ENCODE assay signal across 8 mouse cellular contexts in the genomic region with DNA sequence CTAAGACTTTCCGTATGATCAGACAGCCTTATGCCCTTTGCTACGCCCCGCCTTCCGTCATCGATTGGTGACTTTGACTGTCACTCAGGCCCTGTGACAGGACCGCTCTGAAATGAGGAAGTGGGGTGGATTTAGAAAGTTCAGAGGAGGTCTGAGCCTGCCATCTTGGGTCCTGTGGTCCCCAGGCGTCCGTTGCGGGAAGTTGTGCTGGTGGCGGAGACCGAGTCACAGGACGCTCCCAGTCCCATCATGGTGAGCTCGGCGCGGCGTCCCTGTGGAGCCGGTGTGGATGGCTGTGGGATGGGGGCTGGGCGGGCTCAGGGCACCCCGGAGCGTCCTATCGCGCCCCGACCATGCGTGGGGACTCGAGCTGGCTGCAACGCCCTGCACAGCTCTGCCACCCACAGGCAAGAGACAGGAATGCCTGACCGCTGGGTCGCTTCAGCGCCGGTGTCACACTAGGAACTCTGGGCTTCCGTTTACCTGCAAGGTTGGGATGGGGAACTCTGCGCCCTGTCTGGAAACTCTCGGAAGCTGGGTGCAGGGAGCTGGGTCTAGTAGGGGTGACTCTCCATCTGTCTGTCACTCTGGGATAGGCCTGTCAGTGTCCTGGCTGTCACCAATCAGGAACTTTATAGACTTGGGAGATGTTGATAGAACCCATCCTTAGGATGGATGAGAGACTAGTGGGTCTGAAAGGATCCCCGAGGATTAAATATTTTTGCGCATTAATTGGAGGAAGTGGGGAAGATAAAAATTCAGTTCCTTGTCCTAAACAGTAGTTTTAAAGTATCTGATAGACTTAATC. TPM values are rescaled to one million over a fixed set of nuclear protein-coding genes. Genes with fewer than 3 reads are reported as not detected.
DNase-seq lines count a peak whose midpoint lies in the region; ATAC-seq lines count a peak whose summit lies in the region.

TSS of gene Zfp809 (plus strand) at position 134 of the 808 bp plus-strand sequence.

- ATAC-seq in intestine, embryonic 14.5 days (replicated peaks; ENCODE audit: low FRiP score, low TSS enrichment, low read depth) = peak; percentile 98

- H3K4me3 ChIP-seq in intestine, embryonic 14.5 days (ENCODE audit: low read depth, low read length) = peak within 1 kb of the TSS; percentile 76

- no peaks in the 10 kb centered on the region for H3K9me3 ChIP-seq in intestine, embryonic 14.5 days (ENCODE audit: control insufficient read depth, low read length)

- 2% methylated on average over 35 of the region's 35 CpGs for WGBS in intestine, embryonic 14.5 days

- DNase-seq in adrenal gland, adult 18-20 months (ENCODE audit: low spot score in 2 of 2) = peak; percentile 98 to 100
- DNase-seq in embryo, embryonic 11 days = peak; percentile 96
- peak; percentile 97 for DNase-seq in gastrocnemius, postnatal 25 days
- peak; percentile 100 for DNase-seq in intestine, embryonic 14.5 days (ENCODE audit: low spot score)
- peak; percentile 99 to 100 for DNase-seq in left cerebral cortex, postnatal 14 days (ENCODE audit: low spot score in 2 of 2)
- peak; percentile 98 for DNase-seq in mesoderm, embryonic 11.5 days (ENCODE audit: low read depth, low spot score)
- peak; percentile 97 to 99 for DNase-seq in right cerebral cortex, postnatal 36 days (ENCODE audit: low spot score in 2 of 2)
- peak; percentile 99 for DNase-seq in yolk sac, embryonic 10.5 days (ENCODE audit: low spot score)

- H3K27me3 ChIP-seq in intestine, embryonic 14.5 days (replicated peaks; ENCODE audit: control insufficient read depth, insufficient read depth, low read length) = no peaks in the 10 kb centered on the region

- H3K4me1 ChIP-seq in intestine, embryonic 14.5 days (replicated peaks; ENCODE audit: control insufficient read depth, insufficient read depth, low read length) = no peaks in the 10 kb centered on the region

- peak within 1 kb of the TSS; percentile 71 for H3K4me2 ChIP-seq in intestine, embryonic 14.5 days (ENCODE audit: low read length)

- peak within 1 kb of the TSS; percentile 78 for H3K27ac ChIP-seq in intestine, embryonic 14.5 days (ENCODE audit: low read depth)

- intact Hi-C loops in left cerebral cortex, postnatal 14 days (cut with DNase I) = loop anchor here (2.0 kb wide), 1 partner anchor 69 kb away; the partner anchor contains the start of gene Pigyl

- peak within 1 kb of the TSS; percentile 74 for H3K9ac ChIP-seq in intestine, embryonic 14.5 days (ENCODE audit: low read length)

- H3K36me3 ChIP-seq in intestine, embryonic 14.5 days (ENCODE audit: control insufficient read depth, insufficient read depth, low read length) = no peaks in the 10 kb centered on the region

RNA-seq across cellular contexts. Expression of gene Zfp809, which starts in this region (rescaled TPM):
- total RNA-seq in adrenal gland, adult 18-20 months (2021) = 10 to 100 TPM; 35.5 to 44.0 TPM
- 1 to 10 TPM; 6.6 to 7.9 TPM for total RNA-seq in gastrocnemius, postnatal 25 days (2021)
- 23.8 and 24.5 TPM in 2 replicates for polyA plus RNA-seq in intestine, embryonic 14.5 days (2014; fragmentation: Nextera tagmentation; extraction: Ambion mirVana)
- total RNA-seq in left cerebral cortex, postnatal 14 days (2021) = 10 to 100 TPM; 17.5 to 18.6 TPM

Comparison
In these comparisons a context has a peak if more than half of its experiments do, and no peak if none do; other contexts are left out.
1. Peak in every context shown above with its lines: DNase-seq, ATAC-seq, H3K4me3 ChIP-seq and H3K27ac ChIP-seq.